Mouse (Mus musculus): ENCODE measurements at regions not wholly inside any gene's neighbourhood (a gene's known extent, or its start where the extent isn't known, plus 50 kb on each side); places are given as distances from the start of the nearest gene placed in this dataset.

DNA sequence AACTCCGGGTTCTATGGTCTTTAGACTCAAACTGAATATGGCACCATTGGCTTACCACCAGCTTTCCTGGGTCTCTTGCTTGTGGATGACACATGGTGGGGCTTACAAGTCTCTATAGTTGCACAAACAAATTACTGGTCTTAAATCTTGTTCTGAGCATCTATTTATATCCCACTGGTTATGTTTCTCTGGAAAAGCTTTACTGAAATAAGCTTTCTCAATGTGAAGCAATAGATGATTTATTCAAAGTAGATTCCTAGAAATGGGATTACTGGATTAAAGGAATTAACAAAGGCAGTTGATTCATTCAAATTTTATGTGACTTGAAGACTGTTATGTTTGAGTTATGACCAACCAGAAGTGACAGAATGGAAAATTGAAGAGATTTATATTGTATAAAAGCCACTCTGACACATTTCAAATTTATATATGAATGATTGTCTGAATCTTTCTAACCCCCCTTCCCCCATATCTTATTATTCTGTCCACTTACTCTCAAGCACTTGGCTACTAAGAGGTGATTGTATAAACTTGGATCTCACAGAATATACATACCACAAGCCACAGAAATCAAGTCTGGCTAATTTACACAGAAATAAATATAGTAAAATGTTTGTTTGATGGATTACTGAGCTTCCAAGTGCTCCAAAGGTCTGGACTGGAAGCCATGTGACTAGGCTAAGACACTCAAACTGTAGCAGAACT lies 113.4 kb upstream of the C1qtnf3 start:
- no peak for DNase-seq (ENCODE audit: low spot score in 2 of 2)

DNA sequence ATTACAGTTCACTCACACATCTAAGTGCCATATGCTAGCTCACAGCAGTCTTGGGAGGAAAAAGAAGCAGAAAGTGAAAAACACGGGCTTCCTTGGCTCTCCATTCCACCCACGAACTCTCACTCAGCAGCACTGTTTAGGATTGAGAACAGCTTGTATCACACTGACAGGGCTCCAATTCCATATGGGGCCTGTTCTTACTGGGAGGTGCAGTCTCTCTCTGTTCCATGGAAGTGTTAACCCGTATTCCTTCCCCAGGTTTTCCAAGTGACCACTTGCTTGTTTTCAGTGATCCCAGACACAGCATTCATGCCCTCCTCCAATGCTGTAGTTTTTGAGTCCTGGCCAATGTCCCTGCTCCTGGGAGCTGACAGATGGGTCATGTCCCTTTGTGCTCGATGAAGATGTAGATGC lies 111.5 kb upstream of the C1qtnf3 start:
- DNase-seq (ENCODE audit: low spot score in 2 of 2), result peak in 1 of 2 experiments; percentile 44

DNA sequence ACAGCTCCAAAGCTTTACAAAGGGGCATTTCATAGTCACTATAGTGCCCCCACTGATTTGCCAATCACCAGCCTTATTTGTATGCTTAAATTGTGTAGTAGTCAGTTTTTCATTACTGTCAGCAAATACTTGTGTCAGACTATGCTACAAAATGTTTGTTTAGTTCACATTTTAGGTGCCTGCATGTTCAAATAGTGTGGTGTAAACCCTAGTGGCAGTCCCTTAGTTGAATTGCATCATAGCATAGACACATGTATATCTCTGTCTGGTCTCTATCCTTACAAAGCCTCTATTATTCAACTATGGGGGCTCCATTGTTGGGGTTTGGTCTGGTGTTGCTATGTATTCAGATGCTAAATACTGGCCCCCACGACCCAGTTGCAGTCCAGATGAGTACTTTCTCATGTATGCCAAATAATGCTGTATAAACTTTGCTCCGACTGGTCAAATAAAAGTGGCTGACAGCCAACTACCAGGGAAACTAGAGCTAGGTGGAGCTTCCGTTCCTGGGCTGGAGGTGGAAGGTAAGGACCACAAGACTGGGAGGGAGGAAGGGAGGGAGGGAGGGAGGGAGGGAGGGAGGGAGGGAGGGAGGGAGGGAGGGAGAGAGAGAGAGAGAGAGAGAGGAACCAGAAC lies 109.0 kb upstream of the C1qtnf3 start:
- DNase-seq (ENCODE audit: low spot score in 2 of 2), result no peak

DNA sequence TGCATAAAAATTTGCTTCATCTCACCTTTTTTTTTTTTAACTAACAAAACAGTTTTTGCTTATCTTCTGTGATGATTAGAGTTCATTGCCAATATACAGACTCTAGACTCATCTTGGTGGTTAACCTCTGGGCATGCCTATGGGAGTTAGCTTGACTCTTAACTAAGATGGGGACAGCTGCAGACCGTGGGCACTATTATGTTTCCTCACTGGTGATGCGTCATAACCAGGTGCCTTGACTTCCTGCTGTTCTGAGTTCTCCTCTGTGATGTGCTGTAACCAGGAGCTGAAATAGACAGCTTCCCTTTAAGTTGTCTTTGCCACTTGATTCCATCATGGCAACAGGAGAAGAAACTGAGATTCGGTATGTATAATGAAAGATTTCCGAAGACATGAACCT lies 105.4 kb upstream of the C1qtnf3 start:
- DNase-seq (ENCODE audit: low spot score in 2 of 2), result no peak

DNA sequence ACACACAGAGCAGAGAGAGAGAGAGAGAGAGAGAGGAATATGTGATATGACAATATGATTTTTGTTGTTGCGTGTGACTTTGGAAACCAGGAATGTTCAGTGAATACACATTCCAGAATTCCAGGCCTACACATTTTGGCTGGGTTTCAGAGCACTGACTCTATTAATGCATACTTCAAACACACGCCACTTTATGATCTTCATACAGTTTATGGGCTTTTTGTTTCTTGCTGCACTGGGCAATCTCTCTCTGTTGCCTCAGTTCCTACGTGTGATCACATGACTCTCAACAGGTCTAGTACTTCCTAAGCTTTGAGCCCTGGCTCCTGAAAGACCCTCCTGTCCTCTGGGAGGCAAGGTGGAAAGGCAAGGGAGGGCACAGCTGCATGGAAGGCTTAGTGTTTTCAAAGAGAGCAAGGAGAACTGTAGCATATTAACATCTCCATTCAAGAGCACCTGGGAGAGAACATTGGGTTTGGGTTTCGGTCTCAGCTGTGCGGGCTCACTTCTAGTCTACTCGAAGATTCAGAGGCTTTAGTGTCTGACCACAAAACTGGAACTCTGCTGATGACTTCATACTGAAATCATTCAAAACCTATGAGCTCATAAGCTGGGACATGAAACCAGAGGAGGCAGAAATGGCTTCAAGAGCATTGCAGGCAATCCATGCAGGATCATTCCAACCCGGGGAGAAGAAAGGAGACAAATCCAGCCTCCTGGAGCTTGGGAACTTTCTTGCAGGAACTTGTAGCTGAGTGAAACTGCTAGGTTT lies 87.9 kb upstream of the C1qtnf3 start:
- no peak for DNase-seq (ENCODE audit: low spot score in 2 of 2)

DNA sequence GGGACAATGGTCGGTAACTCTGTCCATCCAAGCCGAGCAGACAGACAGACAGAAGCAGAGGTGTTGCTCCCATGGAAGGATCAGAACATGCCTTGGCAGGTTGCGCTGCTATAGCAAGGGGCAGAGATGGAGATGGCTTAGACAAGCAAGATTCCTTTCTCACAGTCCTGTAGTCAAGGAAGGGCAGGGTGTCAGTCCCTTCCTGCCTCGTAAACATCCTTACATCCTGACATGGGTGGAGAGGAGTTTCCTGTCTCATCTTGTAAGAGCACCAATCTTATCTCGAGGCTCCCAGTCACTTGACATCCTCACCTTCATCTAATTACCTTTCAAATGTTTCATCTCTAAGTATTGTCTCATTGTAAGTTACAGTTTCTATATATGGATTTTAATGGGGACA lies 87.0 kb upstream of the C1qtnf3 start:
- no peak for DNase-seq (ENCODE audit: low spot score in 2 of 2)

DNA sequence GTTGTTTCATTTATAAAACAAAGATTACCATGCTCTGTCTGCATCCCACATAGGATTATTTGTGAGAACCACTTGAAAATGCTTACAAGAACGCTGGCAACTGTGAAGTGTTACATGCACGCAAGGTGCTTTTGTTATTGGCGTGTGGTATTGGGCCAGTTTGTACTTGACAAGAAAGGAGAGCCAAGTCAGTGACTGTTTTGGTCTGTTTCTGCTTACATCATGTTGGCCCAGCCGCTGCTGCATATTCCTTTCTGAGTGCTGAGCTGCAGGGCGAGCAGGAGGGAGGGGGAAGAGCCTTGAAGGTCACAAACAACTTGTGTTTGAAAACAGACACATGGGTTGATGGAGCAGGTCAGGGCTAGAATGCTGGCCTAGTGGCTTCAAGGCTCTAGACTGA lies 85.3 kb upstream of the C1qtnf3 start:
- no peak for DNase-seq (ENCODE audit: low spot score in 2 of 2)

DNA sequence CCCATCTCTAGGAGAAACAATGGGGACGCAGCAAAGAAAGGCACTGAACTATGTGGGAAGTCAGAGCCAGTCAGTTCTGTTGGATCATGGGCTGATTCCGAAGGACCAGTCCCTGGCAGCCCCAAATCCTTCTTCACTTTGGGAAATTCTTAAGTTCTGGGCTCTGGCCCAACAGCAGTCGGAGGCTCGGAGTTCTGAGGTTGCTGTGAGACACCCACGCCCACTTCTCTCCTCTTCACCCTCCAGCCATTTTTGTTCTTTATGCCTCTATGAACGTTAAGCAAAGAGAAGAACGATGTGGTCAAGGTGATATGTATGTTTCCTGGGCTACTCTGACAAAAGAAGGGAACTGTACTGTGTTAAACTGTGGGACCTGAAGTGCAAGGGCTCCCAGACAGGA lies 84.0 kb upstream of the C1qtnf3 start:
- no peak for DNase-seq (ENCODE audit: low spot score in 2 of 2)

DNA sequence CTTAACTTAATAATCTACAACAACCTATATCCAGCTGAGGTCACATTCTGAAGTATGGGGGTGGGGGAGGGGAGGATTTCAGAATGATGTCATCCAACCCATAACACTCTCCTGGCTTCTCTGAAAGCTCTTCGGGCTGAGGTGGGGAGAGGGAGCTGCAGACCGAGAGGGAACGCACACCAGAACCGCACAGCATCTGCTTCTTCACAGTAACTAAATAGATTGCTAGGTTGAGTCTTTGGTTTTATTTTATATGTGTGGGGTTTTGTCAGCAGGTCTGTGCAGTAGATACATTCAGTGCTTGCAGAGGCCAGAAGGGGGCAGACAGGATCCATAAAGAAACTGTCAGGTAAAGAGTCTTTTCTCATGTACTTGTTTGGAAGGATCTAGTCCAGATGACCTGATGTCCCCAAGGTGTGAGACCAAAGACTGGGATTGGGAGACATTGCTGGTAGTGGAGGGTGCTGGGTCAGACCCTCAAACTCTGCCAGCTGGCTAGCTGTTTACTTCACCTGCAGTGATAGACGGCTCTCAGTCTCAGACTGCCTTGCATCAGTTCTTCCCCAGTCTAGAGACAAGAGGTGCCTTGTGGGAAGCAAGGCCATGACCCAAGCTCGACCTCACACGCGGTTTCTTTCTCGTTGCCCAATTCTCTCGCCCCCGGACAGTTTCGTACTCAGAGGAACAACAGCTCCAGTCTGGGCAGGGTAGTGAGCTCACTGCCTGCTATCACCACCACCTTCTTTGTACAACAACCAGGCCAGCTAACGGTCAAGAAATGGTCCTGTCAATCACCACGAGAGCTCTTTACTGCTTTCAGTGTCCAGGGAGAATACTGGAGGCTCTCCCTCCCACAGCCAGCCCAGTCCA lies 83.2 kb upstream of the C1qtnf3 start:
- DNase-seq (ENCODE audit: low spot score in 2 of 2), result no peak

DNA sequence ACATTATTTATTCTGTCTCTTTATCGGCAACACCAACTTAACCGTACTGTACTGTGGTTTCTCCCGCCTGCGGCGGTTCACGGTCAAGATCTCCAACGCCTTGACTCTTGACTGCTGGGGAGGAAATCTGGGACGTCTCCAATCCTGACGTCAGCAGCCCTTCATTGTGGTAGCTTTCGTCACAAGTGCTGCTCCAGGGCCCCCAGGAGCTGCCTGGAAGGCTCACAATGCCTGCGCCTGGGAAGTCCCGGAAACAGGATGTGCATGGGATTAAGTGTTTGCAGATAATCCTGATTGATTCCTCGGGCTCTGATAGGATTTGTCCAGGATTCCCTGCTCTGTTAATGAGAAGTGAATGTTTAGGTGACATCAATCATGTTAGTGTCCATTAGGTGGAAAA lies 82.3 kb upstream of the C1qtnf3 start:
- no peak for DNase-seq (ENCODE audit: low spot score in 2 of 2)

DNA sequence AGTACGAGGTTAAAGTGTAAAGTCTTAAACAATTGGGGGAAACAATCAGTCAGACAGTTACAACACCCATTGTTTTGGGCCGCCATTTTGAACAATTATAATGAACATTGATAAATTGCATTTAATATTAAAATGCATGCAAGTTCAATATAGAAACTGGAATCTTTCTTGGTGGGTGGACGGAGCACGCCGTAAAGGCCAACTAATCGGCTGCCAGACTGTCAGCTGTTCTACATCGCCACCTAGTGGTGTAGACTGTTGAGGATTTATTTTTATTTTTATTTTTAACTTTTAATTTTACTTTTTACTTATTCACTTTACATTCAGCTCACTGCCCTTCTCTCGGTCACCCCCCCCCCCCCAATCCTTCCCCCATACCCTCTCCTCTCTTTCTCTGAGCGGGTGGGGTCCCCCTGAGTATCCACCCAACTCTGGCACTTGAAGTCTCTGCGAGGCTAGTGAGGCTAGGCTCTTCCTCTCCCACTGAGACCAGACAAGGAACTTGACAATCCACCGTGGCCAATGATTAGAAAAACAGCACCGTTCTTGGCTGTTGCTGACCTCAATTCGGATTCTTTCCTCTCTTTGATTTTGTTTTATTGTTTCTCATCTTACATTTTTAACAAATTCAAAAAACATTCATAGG lies 79.7 kb upstream of the C1qtnf3 start:
- DNase-seq (ENCODE audit: low spot score in 2 of 2), result no peak

DNA sequence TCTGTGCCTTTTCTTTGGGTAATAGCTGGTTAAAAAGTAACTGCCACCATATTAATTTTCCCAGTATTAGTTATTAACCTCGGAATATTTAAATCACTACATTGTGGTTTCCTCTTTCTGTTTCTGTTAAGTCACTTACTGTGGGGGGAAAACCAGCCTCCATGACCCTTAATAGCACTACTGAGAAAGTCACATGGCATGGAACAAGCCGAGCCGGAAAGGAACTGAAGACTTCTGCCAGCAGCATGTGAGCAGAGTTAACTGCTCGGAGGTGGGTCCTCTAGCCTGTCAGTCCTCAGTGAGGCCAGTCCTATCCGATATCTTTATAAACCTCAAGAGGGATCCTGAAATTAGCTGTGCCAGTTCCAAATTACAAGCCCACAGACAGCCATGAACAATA lies 75.8 kb upstream of the C1qtnf3 start:
- no peak for DNase-seq (ENCODE audit: low spot score in 2 of 2)

DNA sequence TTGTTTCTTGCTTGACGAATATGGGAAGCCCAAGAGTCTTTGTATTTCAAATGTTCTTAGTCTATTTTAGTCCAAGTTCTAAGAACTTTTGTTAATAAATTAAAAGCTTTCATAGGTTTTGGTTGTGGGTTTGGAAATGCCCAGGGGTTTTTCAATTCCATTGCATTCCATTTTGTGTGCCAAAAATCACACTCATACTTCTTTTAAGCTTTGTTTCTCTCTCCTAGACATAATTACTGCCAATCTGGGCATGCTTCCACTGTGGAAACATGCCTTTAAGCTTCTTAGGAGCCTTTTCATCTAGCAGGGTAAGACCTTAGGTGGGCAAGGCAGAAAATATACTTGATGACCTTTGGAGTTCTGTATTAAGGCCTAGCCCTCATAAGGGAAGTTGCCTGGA lies 70.4 kb upstream of the C1qtnf3 start:
- DNase-seq (ENCODE audit: low spot score in 2 of 2), result no peak

DNA sequence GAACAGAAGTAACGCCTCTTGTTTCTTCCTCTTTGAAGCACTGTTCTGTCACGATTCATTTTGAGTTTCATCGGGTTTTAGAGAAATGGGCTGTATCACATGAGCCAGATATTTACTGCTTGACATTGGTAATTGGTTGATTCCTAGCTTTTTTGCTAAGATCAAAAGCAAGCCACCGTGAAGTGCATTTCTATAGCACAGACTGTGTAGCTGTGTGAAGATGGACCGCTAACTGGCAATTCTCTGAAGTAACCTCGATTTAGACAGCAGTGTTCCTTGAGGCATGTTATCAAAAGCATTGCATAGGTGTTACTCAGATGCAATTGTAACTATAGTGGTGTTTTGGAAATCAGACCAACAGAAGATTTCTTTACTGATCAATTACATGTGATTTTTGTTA lies 64.1 kb upstream of the C1qtnf3 start:
- DNase-seq (ENCODE audit: low spot score in 2 of 2), result no peak

DNA sequence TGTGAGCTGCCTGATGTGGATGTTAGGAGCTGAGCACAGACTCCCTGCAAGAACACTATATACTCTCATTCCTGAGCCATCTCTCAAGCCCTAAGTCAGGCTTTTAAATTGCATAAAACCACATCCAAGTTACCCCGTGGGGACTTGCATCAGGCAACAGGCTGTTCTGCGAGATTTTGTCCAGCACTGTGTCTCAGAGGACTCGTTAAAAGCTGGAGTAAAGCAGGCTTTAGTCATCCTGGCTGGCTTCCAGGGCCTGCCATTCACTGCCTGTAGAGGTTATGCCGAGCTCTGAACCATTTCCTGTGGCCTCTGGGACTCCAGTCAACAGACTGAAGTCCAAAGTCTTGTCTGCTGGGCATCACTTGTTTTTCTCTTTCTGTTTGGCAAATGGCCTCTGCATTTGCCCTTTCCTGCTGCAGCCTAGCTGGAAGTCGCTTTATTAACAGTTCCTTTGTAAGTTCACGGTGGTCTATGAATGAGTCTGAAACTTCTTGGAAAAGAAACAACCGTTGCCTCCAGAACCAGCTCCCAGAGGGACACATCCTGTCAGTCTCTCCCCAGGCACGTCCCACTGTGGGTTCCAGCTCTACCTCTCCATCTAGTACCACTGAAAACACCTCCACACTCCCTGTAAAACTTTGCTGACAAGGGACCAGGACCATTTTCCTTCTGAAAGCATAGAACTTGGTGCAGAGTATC lies 61.8 kb upstream of the C1qtnf3 start:
- peak in 1 of 2 experiments; percentile 54 for DNase-seq (ENCODE audit: low spot score in 2 of 2)

DNA sequence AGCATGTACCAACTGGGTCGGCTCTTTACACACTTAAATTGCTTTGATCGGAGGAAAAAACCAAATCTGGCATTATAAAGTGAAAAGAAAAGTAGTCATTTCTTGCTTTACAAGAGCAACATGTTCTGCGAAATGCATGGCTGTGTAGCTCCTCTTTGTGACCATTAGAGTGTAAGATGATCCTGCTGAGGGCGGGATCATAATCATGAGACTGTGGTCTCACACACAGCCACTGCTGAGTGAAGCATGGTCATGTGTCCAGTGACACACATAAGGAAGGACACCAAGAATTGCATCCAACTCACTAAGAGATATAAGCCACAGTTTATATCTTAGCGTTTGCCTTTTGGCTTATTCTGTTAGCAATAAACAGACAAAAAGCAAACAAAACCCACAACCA lies 53.8 kb upstream of the C1qtnf3 start:
- no peak for DNase-seq (ENCODE audit: low spot score in 2 of 2)

DNA sequence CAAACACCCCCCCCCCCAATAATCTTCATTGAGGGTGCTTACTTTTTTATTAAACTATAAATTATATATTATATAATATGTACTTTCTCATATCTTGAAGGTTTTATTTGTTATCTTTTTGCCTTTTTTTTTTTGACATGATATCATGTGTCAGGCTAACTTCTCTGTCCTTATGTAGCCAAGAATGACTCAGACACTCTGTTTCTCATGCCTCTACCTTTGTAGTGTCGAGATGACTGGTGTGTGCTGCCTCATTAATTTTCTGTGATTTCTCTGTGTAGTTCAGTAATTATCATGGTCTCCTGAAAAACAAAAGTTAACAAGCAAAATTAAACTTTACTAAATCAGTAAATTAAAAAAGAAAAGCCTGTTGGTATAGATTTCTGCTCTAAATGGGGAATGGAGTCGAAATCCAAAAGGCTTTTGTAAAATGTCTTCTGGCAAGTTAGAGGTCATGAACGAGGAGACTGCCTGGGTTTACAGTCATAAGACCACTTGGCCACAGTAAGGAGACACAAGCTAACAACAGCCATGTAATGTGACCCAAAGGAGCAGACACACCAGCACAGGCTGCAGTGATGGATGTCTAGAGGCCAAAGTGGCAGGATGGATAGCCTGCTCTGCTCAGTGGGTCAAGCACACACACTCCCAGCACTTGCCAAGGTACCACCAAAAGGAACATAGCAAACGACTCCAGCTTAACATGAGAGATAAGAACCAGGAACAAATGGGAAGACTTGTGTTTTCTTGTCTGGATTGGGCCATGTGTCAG lies 53.2 kb upstream of the C1qtnf3 start:
- no peak for DNase-seq (ENCODE audit: low spot score in 2 of 2)

DNA sequence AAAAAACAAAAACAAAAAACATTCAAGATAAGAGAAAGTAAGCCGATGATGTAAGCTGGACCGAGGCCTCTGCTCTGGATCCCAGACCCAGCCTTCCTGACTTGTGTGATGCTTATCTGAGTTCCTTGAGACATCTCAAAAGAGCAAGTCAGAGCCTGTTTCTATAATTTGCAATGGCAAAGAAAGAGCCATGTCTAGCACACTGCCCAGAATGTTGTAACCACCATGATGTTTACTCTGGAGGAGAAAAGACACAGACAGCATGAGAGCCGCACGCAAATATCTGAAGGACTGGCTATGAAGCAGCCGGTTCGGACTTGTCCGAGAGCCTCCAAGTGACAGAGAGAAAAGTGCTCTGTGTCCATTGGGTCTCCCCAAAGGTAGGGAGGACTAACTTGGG lies 52.2 kb upstream of the C1qtnf3 start:
- no peak for DNase-seq (ENCODE audit: low spot score in 2 of 2)

DNA sequence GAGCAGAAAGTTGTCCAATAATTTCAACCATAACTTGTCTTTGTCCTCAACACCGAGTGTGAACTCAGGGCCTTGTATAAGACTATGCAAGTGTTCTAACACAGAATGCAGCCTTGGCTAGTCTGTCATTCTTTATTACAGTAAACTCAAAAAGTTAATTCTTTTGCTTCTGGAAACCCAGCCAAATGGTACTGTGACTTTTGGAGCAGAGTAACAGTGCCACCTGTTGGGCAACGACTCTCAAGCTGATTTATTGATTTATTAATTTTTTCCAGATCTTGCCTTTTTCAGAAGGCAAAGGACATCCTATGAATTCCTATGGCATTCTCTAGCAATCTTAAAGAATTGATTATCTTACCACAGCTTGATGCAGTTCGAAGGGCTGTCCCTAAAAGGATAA lies 51.1 kb upstream of the C1qtnf3 start:
- DNase-seq (ENCODE audit: low spot score in 2 of 2), result peak in 1 of 2 experiments; percentile 15

DNA sequence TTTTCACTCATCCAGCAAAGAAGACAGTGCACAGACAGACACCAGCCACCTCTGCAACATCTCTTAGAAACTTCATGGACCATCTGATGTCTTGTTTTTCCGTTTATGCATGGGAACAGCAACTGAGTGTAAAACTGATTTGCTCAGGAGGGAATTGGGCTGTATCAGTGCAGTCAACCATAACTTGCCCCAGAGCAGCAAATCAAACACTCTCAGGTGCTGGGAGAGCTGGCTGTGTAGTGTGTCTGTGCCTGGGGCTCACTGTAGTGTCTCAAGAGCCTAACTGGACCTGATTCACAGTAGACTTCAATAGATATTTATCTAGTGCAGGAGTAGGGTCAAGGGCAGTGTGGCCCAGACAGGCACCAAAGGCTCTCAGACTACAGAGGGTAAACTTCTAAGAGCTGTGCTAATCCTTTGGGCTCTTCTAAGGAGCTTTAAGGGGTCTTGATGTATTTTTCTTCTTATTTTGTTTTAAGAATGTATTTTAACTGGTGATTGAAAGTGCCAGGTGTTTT lies 50.3 kb upstream of the C1qtnf3 start:
- no peak for DNase-seq (ENCODE audit: low spot score in 2 of 2)
